Comparison of ENCODE assay signal across 29 mouse cellular contexts in genomic region chr1:42107521-42107920, GRCm38 (mm10).
DNase-seq lines count a peak whose midpoint lies in the region; ATAC-seq lines count a peak whose summit lies in the region.
"Had no signal": no experiment of that assay in that cellular context is flagged by ENCODE, and none has a peak within 500 bp of the region (broad histone marks: within the 10 kb centered on the region; RNA-seq: fewer than 3 reads in every experiment).

No protein-coding gene starts in this region.

- H3K4me3 ChIP-seq in hindbrain, embryonic 10.5 days = no peak overlapping the region
- no peak overlapping the region for H3K4me3 ChIP-seq in hindbrain, embryonic 13.5 days
- no peak overlapping the region for H3K4me3 ChIP-seq in midbrain, embryonic 12.5 days
- H3K4me3 ChIP-seq in midbrain, embryonic 13.5 days (replicated peaks) = no peak overlapping the region
- H3K4me3 ChIP-seq: embryonic facial prominence, embryonic 12.5 days; gastrocnemius, adult 2 months; heart, adult 2 months; heart, embryonic 12.5 days; limb, embryonic 12.5 days; liver, embryonic 15.5 days had no signal

- WGBS in hindbrain, embryonic 10.5 days = 21% methylated on average over 5 of the region's 5 CpGs
- 19% methylated on average over 5 of the region's 5 CpGs for WGBS in hindbrain, embryonic 13.5 days
- WGBS in midbrain, embryonic 12.5 days = 10% methylated on average over 5 of the region's 5 CpGs
- WGBS in midbrain, embryonic 13.5 days = 4% methylated on average over 5 of the region's 5 CpGs

- H3K27me3 ChIP-seq in hindbrain, embryonic 10.5 days (ENCODE audit: insufficient read depth, poor library complexity, severe bottlenecking) = no peaks in the 10 kb centered on the region
- H3K27me3 ChIP-seq in hindbrain, embryonic 13.5 days = no peaks in the 10 kb centered on the region
- no peaks in the 10 kb centered on the region for H3K27me3 ChIP-seq in midbrain, embryonic 12.5 days
- no peaks in the 10 kb centered on the region for H3K27me3 ChIP-seq in midbrain, embryonic 13.5 days
- H3K27me3 ChIP-seq: embryonic facial prominence, embryonic 12.5 days; heart, embryonic 12.5 days; limb, embryonic 12.5 days; liver, embryonic 15.5 days had no signal

- peaks cover 38% of the 10 kb centered on the region for H3K4me1 ChIP-seq in hindbrain, embryonic 10.5 days (replicated peaks)
- no peaks in the 10 kb centered on the region for H3K4me1 ChIP-seq in hindbrain, embryonic 13.5 days (replicated peaks)
- H3K4me1 ChIP-seq in midbrain, embryonic 12.5 days = peaks cover 15% of the 10 kb centered on the region
- 0 out of 2 replicates have a peak, but pooled peaks cover 4% of the 10 kb centered on the region for H3K4me1 ChIP-seq in midbrain, embryonic 13.5 days (replicated peaks)
- H3K4me1 ChIP-seq: embryonic facial prominence, embryonic 12.5 days; heart, embryonic 12.5 days; limb, embryonic 12.5 days; liver, embryonic 15.5 days had no signal

- ATAC-seq in hindbrain, embryonic 13.5 days (ENCODE audit: low FRiP score) = no peak
- peak; percentile 38; the same call in 1 of the 2 replicates for ATAC-seq in midbrain, embryonic 12.5 days (ENCODE audit: low FRiP score, low read depth)
- no peak for ATAC-seq in midbrain, embryonic 13.5 days
- ATAC-seq: CD4-positive, CD25-positive, alpha-beta regulatory T cell, adult 4 months; inflammation-experienced regulatory T-cells, adult 6 months had no signal

- peak; percentile 20 for DNase-seq in hindbrain, embryonic 10.5 days (ENCODE audit: low spot score)
- DNase-seq in embryo, embryonic 10 days (ENCODE audit: low spot score) = peak; percentile 49
- no peak for DNase-seq in ovary, postnatal 10 days (ENCODE audit: low spot score)
- no peak for DNase-seq in spleen, adult 12 weeks (ENCODE audit: low spot score)
- DNase-seq: adrenal gland, postnatal 14 days; cerebellum, adult 11-12 months; cerebellum, adult 9-11 months; gastrocnemius, adult 2 months; gastrocnemius, postnatal 36 days; heart, adult 2 months; kidney, adult 11 months; kidney, postnatal 14 days; layer of hippocampus, adult 9-11 months; lung, embryonic 14.5 days; lung, postnatal 14 days; midbrain, embryonic 14.5 days; right cerebral cortex, adult 18-20 months; right cerebral cortex, postnatal 4 days; thymus, adult 2 months; thymus, postnatal 36 days had no signal

- H3K27ac ChIP-seq in hindbrain, embryonic 10.5 days = peak overlapping the region; percentile 83
- H3K27ac ChIP-seq in hindbrain, embryonic 13.5 days = no peak overlapping the region
- H3K27ac ChIP-seq in midbrain, embryonic 12.5 days (replicated peaks) = no peak overlapping the region
- H3K27ac ChIP-seq in midbrain, embryonic 13.5 days = no peak overlapping the region
- H3K27ac ChIP-seq: embryonic facial prominence, embryonic 12.5 days; gastrocnemius, adult 2 months; heart, adult 2 months; limb, embryonic 12.5 days; liver, embryonic 15.5 days had no signal

- no peak overlapping the region for H3K4me2 ChIP-seq in hindbrain, embryonic 13.5 days
- no peak overlapping the region for H3K4me2 ChIP-seq in midbrain, embryonic 12.5 days (replicated peaks)
- no peak overlapping the region for H3K4me2 ChIP-seq in midbrain, embryonic 13.5 days (replicated peaks)
- H3K4me2 ChIP-seq: embryonic facial prominence, embryonic 12.5 days; heart, embryonic 12.5 days; limb, embryonic 12.5 days; liver, embryonic 15.5 days; lung, embryonic 14.5 days had no signal

- no peaks in the 10 kb centered on the region for H3K9me3 ChIP-seq in hindbrain, embryonic 10.5 days
- H3K9me3 ChIP-seq in hindbrain, embryonic 13.5 days = no peaks in the 10 kb centered on the region
- no peaks in the 10 kb centered on the region for H3K9me3 ChIP-seq in midbrain, embryonic 12.5 days
- H3K9me3 ChIP-seq in midbrain, embryonic 13.5 days = no peaks in the 10 kb centered on the region
- H3K9me3 ChIP-seq: embryonic facial prominence, embryonic 12.5 days; heart, embryonic 12.5 days; limb, embryonic 12.5 days; liver, embryonic 15.5 days had no signal

- H3K9ac ChIP-seq in hindbrain, embryonic 13.5 days = no peak overlapping the region
- H3K9ac ChIP-seq in midbrain, embryonic 12.5 days (replicated peaks) = no peak overlapping the region
- H3K9ac ChIP-seq in midbrain, embryonic 13.5 days (replicated peaks) = no peak overlapping the region
- H3K9ac ChIP-seq: embryonic facial prominence, embryonic 12.5 days; heart, embryonic 12.5 days; limb, embryonic 12.5 days; liver, embryonic 15.5 days; lung, embryonic 14.5 days had no signal

- no peaks in the 10 kb centered on the region for H3K36me3 ChIP-seq in hindbrain, embryonic 10.5 days
- H3K36me3 ChIP-seq in hindbrain, embryonic 13.5 days = no peaks in the 10 kb centered on the region
- no peaks in the 10 kb centered on the region for H3K36me3 ChIP-seq in midbrain, embryonic 12.5 days
- no peaks in the 10 kb centered on the region for H3K36me3 ChIP-seq in midbrain, embryonic 13.5 days
- H3K36me3 ChIP-seq: embryonic facial prominence, embryonic 12.5 days; heart, embryonic 12.5 days; limb, embryonic 12.5 days; liver, embryonic 15.5 days had no signal

Comparison
In these comparisons a context has a peak if more than half of its experiments do, and no peak if none do; other contexts are left out.
1. DNase-seq: peak in hindbrain, embryonic 10.5 days (single experiment) and embryo, embryonic 10 days (single experiment); none in ovary, postnatal 10 days (single experiment) and spleen, adult 12 weeks (single experiment).